ENCODE assay signal across 17 mouse cellular contexts in the genomic region with DNA sequence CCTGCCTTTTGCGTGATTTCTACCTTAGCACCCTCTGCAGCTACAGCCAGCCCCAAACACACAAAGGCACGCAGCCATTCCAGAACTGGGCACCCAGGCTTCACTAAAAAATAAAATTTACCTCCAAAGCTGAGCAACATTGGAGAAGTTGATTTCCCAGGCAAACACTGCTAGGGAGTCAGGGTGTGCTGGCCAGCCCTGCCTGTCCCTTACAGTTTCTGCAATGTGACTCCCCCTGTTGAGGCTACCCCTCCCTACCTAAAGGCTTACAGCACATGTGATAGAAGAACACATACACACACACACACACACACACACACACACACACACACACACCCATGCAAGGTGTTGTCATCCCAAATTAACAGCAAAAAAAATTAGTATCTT. TPM values are rescaled to one million over a fixed set of nuclear protein-coding genes. Genes with fewer than 3 reads are reported as not detected.
"Had no signal": no experiment of that assay in that cellular context is flagged by ENCODE, and none has a peak within 500 bp of the region (broad histone marks: within the 10 kb centered on the region; RNA-seq: fewer than 3 reads in every experiment).

No protein-coding gene starts in this region.

- H3K4me3 ChIP-seq: left cerebral cortex, adult 2 months; limb, embryonic 13.5 days; neural tube, embryonic 13.5 days had no signal

- H3K9me3 ChIP-seq: limb, embryonic 13.5 days; neural tube, embryonic 13.5 days had no signal

- H3K36me3 ChIP-seq: limb, embryonic 13.5 days; neural tube, embryonic 13.5 days had no signal

- H3K9ac ChIP-seq: limb, embryonic 13.5 days; liver, embryonic 14.5 days; neural tube, embryonic 13.5 days had no signal

- H3K4me2 ChIP-seq: limb, embryonic 13.5 days; neural tube, embryonic 13.5 days had no signal

- H3K27ac ChIP-seq: left cerebral cortex, adult 2 months; limb, embryonic 13.5 days; liver, embryonic 14.5 days; neural tube, embryonic 13.5 days had no signal

- DNase-seq: kidney, postnatal 25 days; lung, adult 18-20 months; midbrain, embryonic 14.5 days; retina, postnatal 1 day; right cerebral cortex, postnatal 4 days; spleen, adult 18-20 months; thymus, adult 18-20 months; thymus, postnatal 14 days had no signal

RNA-seq across cellular contexts. Expression of a gene that starts 37.4 kb away (rescaled TPM):
- total RNA-seq: liver, adult 2 months; megakaryocyte-erythroid progenitor cell, adult 5-6 weeks had no signal
- polyA plus RNA-seq: kidney, embryonic 16.5 days; liver, adult 2 months; liver, embryonic 14.5 days; lung, embryonic 16.5 days; stomach, embryonic 14.5 days had no signal

RNA-seq across cellular contexts. Expression of a gene that starts 51.9 kb away (rescaled TPM):
- total RNA-seq: liver, adult 2 months; megakaryocyte-erythroid progenitor cell, adult 5-6 weeks had no signal
- polyA plus RNA-seq: liver, adult 2 months; liver, embryonic 14.5 days; lung, embryonic 16.5 days; stomach, embryonic 14.5 days had no signal
